Mouse (Mus musculus) CH12.LX (cell line): ENCODE data around the gene Daam1.

Experiments used
- EP300 ChIP-seq: IDR thresholded peaks from 2 replicates; pipeline ENCODE4 v1.6.1; 2011; ENCODE audit warnings: low read length, improper control_type of control experiment
- MAX ChIP-seq: IDR thresholded peaks from 2 replicates; pipeline ENCODE4 v1.6.1; 2011; ENCODE audit warnings: low read length, improper control_type of control experiment
- MYC ChIP-seq: IDR thresholded peaks from 2 replicates; pipeline ENCODE4 v1.6.1; 2011; ENCODE audit warnings: low read depth, mild to moderate bottlenecking, improper control_type of control experiment, low read length
- POLR2A ChIP-seq: IDR thresholded peaks from 2 replicates; pipeline ENCODE4 v1.6.1; 2011; ENCODE audit warnings: low read depth, mild to moderate bottlenecking, improper control_type of control experiment, low read length
- USF2 ChIP-seq: conservative IDR thresholded peaks from 2 replicates; pipeline ENCODE4 v1.6.1; 2011; ENCODE audit warnings: low read depth, low read length, improper control_type of control experiment
- ZNF384 ChIP-seq: IDR thresholded peaks from 2 replicates; pipeline ENCODE4 v1.6.1; 2012; ENCODE audit warnings: low read depth, low read length, improper control_type of control experiment, inconsistent platforms

DNA sequence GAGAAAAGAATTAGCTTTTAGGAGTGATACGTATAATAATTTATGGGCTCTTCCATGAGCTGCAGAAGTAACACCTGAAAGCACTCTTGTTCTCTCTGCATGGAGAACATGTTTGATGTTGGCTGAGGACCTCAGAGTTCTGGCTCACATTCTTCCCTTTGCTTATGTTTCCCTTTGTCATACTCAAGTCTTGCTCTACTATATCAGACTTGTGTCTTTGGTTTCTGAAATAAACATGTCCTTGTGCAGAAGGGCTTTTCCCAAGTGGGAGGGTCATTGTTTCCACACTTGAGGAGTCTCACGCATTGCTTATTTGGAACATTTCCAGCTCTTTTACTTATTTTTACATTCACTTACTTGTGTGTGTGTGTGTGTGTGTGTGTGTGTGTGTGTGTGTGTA is 11.7 kb downstream of the Daam1 start:
- TF ChIP-seq ZNF384 (no peak), POLR2A (no peak), EP300 (no peak), USF2 (no peak), MYC (no peak), MAX (no peak)
